Mouse (Mus musculus): Measurements from ENCODE around the gene 1810030O07Rik. TPM values are rescaled to one million over a fixed set of nuclear protein-coding genes. Genes with fewer than 3 reads are reported as not detected.
"Not testable (repeated sequence)": the region's sequence is repeated elsewhere in the genome, so short reads cannot be mapped to it uniquely, and the experiment has no call there.

The 1810030O07Rik gene
- polyA plus RNA-seq, 1 experiment: not detected

GRCm38 (mm10) chrX:12644976-12645375, 28.5 kb downstream of the 1810030O07Rik start:
- Histone ChIP-seq H3K4me3 (ENCODE audit: insufficient read depth, low read depth, low read length) (no peak overlapping the region), H3K27ac (ENCODE audit: insufficient read depth, low read depth, low read length) (peak overlapping the region; percentile 51; the same call in 1 of the 2 replicates), H3K4me1 (ENCODE audit: control insufficient read depth, insufficient read depth, low read length) (peaks cover 3% of the 10 kb centered on the region; the same call in 1 of the 2 replicates)
- TF ChIP-seq CTCF (IDR thresholded peaks at IDR 0.05; ENCODE audit: insufficient read depth, low read depth, low read length): no peak
- TF ChIP-seq POLR2A (IDR thresholded peaks at IDR 0.05; ENCODE audit: insufficient read depth, low read depth, low read length): no peak
- WGBS: 27% methylated on average over 2 of the region's 2 CpGs

- H3K27ac ChIP-seq (ENCODE audit: insufficient read depth, low read depth, low read length): no peak overlapping the region
- no peak for TF ChIP-seq CTCF (IDR thresholded peaks at IDR 0.05; ENCODE audit: insufficient read depth, low read depth, low read length)
- TF ChIP-seq POLR2A (IDR thresholded peaks at IDR 0.05; ENCODE audit: insufficient read depth, low read depth, low read length): no peak
- 77% methylated on average over 4 of the region's 4 CpGs for WGBS
- H3K4me1 ChIP-seq (ENCODE audit: control insufficient read depth, insufficient read depth, low read length): no peaks in the 10 kb centered on the region
- no peak overlapping the region for H3K4me3 ChIP-seq (ENCODE audit: insufficient read depth, low read depth, low read length)
Observed at GRCm38 (mm10) chrX:12625131-12625530, 48.3 kb downstream of the 1810030O07Rik start.

- 48% methylated on average over 1 of the region's 1 CpGs for WGBS
- not testable (repeated sequence) for H3K4me3 ChIP-seq (ENCODE audit: insufficient read depth, low read depth, low read length); H3K27ac ChIP-seq (ENCODE audit: insufficient read depth, low read depth, low read length); H3K4me1 ChIP-seq (ENCODE audit: control insufficient read depth, insufficient read depth, low read length)
Observed at GRCm38 (mm10) chrX:12612360-12612759, 61.1 kb downstream of the 1810030O07Rik start.

DNA sequence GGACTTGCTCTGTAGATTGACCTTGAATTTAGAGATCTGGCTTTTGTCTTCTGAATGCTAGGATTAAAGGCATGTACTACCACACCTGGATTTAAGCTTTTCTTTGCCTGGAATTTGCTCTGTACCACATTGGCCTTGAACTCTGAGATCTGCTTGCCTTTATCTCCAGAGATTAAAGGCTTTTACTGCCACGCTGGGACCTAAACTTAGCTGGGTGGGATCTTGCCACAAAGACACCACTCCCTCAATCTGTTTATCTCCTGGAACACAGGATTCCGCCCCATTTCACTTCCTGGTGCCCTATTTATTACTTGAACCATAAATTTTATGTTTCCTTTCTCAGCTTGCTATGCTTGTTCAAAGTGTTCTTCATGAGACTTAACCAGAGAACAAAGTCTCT, 62.3 kb downstream of the 1810030O07Rik start:
- no peak for TF ChIP-seq CTCF (IDR thresholded peaks at IDR 0.05; ENCODE audit: insufficient read depth, low read depth, low read length)
- no peak for TF ChIP-seq POLR2A (IDR thresholded peaks at IDR 0.05; ENCODE audit: insufficient read depth, low read depth, low read length)
- Histone ChIP-seq H3K27ac (ENCODE audit: insufficient read depth, low read depth, low read length) (no peak overlapping the region), H3K4me3 (ENCODE audit: insufficient read depth, low read depth, low read length) (no peak overlapping the region), H3K4me1 (ENCODE audit: control insufficient read depth, insufficient read depth, low read length) (no peaks in the 10 kb centered on the region)
- WGBS: 79% methylated on average over 2 of the region's 2 CpGs

- H3K4me3 ChIP-seq (ENCODE audit: insufficient read depth, low read depth, low read length); H3K4me1 ChIP-seq (ENCODE audit: control insufficient read depth, insufficient read depth, low read length); H3K27ac ChIP-seq (ENCODE audit: insufficient read depth, low read depth, low read length): not testable (repeated sequence)
Observed at GRCm38 (mm10) chrX:12610541-12610940, 62.9 kb downstream of the 1810030O07Rik start.

Other genes starting within 250 kb of the 1810030O07Rik start
- 758 TPM in 1 of 2 replicates, not detected in the other for gene Atp6ap2, start 85.9 kb downstream of the 1810030O07Rik start, polyA plus RNA-seq (2012; ENCODE audit: insufficient read depth, insufficient read length, low replicate concordance, missing spikeins)
- gene Med14, start 88.4 kb upstream of the 1810030O07Rik start, polyA plus RNA-seq (2012; ENCODE audit: insufficient read depth, insufficient read length, low replicate concordance, missing spikeins): 89.6 TPM in 1 of 2 replicates, not detected in the other

Data from olfactory bulb, adult 2 months (tissue).